Mouse (Mus musculus): Measurements from ENCODE around the gene Asf1a.
"Not testable (repeated sequence)": the region's sequence is repeated elsewhere in the genome, so short reads cannot be mapped to it uniquely, and the experiment has no call there.

Gene Asf1a

DNA sequence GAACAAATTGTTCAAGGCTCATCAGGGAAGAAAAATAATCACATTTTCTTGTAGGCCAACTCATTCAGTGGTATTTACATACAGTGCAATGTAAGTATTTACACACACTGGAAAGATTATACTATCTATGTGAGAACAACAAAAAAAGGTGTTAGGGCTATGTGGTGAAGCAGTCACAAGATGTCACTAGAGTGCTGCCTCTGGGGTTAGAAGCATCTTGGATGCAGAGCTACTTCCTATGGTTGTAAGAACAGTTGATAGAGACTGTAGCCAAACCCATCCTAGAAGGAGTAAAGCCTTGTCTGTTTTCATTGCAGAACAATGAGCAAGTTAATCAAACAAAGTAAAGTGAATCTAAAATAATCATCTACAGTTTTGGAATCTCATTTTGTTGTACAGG, 45.0 kb downstream of the Asf1a start:
- peak; percentile 98 for ATAC-seq (ENCODE audit: low TSS enrichment)

- ATAC-seq (ENCODE audit: low TSS enrichment): no peak
These were observed 54.1 kb downstream of the Asf1a start for GRCm38 (mm10) chr10:53650683-53651082.

DNA sequence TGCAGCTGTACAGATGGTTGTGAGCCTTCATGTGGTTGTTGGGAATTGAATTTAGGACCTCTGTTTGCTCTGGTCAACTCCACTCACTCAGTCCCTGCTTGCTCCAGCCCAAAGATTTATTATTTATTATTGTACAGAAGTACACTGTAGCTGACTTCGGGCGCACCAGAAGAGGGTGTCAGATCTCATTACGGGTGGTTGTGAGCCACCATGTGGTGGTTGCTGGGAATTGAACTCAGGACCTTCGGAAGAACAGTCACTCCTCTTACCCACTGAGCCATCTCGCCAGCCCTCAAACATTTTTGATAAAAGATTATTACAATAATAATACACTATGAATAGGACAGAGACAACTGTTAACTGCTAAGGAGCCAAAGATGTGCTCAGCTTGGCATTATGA, 57.7 kb downstream of the Asf1a start:
- ATAC-seq (ENCODE audit: low TSS enrichment): not testable (repeated sequence)
